Mouse (Mus musculus) small intestine, adult 2 months (tissue): ENCODE measurements at regions not wholly inside any gene's neighbourhood (a gene's known extent, or its start where the extent isn't known, plus 50 kb on each side); places are given as distances from the start of the nearest gene placed in this dataset.

ENCODE experiments used
- CTCF ChIP-seq: fragments of 200-500 bp; IDR thresholded peaks from 2 replicates; pipeline ENCODE4 v1.5.1; 2012; ENCODE audit warnings: low read depth, mild to moderate bottlenecking, control low read depth, inconsistent platforms, low read length, moderate library complexity, mixed read lengths; ENCODE audit not compliant: insufficient replicate concordance, insufficient read length; ENCODE audit errors: extremely low read depth
- POLR2A ChIP-seq: fragments of 200-500 bp; IDR thresholded peaks from 2 replicates; pipeline ENCODE4 v1.6.1; 2012; ENCODE audit warnings: low read depth, mild to moderate bottlenecking, control low read depth, inconsistent platforms, low read length, moderate library complexity

- no peak for TF ChIP-seq POLR2A
- no peak for TF ChIP-seq CTCF
These were observed 327.5 kb downstream of the Rapgef2 start for GRCm38 (mm10) chr3:78958781-78959180.
